Mouse (Mus musculus) gastrocnemius, postnatal 36 days (tissue): ENCODE data around the gene Apeh. TPM values are rescaled to one million over a fixed set of nuclear protein-coding genes. Genes with fewer than 3 reads are reported as not detected.
"Not testable (repeated sequence)": the region's sequence is repeated elsewhere in the genome, so short reads cannot be mapped to it uniquely, and the experiment has no call there.

ENCODE experiments used
- DNase-seq, 2 experiments: peaks; one replicate each; pipeline ENCODE4 v3.0.0; 2022
- intact Hi-C: fragments of 180-260 bp; cut with DNase I; formaldehyde crosslinking; loops from one replicate; pipeline ENCODE4 v1.15.1; 2025
- long read RNA-seq, 2 experiments: library from polyadenylated mRNA; stranded (forward); transcript quantifications; one replicate each; pipeline ENCODE4 v2.0.0; 2021
- total RNA-seq, 2 experiments: library from RNA; stranded (reverse); gene quantifications; 2 replicates each; pipeline ENCODE4 v1.2.3; 2021

The Apeh gene
- total RNA-seq: 10 to 100 TPM; 26.0 to 31.0 TPM
- long read RNA-seq, experiment 1, transcript Apeh-206 (22 exons, 2,518 nt): major isoform, 11 of 21 reads
- long read RNA-seq, experiment 1, partial matches to known transcripts: 6 of 21 reads
- long read RNA-seq, experiment 1, other reads (novel, unspliced or antisense): 4 of 21 reads
- long read RNA-seq, experiment 2, transcript Apeh-206 (22 exons, 2,518 nt): major isoform, 23 of 32 reads
- long read RNA-seq, experiment 2, partial matches to known transcripts: 9 of 32 reads
- long read RNA-seq, experiment 2, other reads (novel, unspliced or antisense): 0 of 32 reads

DNA sequence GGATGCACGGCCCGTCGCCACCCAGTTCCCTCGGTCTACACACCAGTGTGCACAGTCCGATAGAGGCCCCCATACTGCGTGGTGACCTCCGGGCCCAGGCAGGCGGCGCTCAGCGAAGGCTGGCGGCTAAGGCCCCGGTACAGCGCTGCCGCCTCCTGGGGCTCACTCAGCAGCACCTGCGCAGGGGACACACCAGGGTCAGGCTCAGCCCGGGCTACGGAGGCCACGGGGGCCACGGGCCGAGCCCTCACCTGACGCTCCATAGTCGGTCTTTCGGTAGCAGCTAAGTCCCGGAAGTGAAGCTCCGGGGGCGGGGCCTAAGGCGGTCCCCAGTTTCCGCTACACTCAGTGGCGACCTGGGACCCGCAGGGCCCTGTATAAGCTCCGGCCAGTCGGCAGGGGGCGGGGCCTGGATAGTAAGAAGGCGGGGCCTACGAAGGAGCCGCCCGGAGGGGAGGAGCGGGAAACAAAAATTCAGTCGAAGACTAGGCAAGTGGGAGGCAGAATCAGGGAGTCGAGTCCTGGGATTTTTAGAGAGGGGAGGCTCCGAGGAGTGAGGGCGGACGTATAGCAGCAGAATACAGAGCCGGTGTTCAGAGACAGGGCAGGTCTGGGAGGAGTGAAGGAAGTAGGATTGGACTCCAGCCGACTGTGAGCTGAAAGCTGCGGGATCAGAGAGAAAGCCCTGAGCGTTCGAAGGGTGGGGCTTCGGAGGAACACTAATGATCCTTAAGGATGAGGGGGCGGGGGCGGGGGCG is at the start of gene Apeh:
Gene Apeh, minus strand, starts transcription at position 423 of the 758 bp plus-strand sequence.
- intact Hi-C loops: loop anchor here (5.0 kb wide), 1 partner anchor 198 kb away; the partner anchor contains the start of gene Nicn1
- peak; percentile 93 to 96 for DNase-seq

DNA sequence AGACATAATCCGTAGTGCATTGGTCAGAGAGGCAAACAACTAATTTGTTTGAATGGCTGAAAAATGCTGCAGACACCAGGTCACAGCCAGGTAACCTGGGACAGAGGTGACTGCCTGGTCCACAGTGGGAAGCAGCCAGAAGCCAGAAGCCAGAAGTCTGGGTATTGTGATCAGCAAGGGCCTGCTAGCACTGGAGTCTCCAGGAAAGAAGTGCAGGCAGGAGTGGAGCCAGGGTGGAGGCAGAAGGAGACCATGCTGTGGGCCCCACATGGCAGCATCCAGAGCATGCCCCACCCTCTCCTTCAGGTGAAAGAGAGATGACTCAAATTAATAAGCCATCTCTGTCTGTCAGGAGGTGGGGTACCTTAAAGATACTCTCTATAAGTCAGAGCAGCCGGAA is 49.1 kb upstream of the Apeh start:
- no peak for DNase-seq
- intact Hi-C loops: loop anchor here (5.0 kb wide), 1 partner anchor 39 kb away; no protein-coding TSS in a partner anchor

DNA sequence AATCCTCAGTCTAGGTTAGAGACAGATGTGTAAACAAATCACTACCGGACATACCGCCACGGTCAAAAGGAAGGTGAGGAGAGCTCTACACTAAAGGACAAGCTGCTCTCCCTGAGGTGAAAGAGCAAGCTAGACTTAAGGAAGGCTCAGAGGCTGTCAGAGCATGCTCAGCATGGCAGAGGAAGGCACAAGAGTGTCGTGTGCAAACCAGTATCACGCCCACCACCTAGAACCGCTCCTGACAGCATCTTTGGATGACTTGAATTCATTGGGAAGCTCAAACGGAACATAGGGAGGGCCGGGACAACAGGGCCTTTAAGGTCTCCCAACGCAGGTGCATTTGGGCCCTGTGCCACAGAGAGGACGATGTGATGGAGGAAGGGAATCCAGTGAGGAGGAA is 47.0 kb upstream of the Apeh start:
- intact Hi-C loops: loop anchor here (5.0 kb wide), 1 partner anchor 41 kb away; no protein-coding TSS in a partner anchor
- no peak for DNase-seq

DNA sequence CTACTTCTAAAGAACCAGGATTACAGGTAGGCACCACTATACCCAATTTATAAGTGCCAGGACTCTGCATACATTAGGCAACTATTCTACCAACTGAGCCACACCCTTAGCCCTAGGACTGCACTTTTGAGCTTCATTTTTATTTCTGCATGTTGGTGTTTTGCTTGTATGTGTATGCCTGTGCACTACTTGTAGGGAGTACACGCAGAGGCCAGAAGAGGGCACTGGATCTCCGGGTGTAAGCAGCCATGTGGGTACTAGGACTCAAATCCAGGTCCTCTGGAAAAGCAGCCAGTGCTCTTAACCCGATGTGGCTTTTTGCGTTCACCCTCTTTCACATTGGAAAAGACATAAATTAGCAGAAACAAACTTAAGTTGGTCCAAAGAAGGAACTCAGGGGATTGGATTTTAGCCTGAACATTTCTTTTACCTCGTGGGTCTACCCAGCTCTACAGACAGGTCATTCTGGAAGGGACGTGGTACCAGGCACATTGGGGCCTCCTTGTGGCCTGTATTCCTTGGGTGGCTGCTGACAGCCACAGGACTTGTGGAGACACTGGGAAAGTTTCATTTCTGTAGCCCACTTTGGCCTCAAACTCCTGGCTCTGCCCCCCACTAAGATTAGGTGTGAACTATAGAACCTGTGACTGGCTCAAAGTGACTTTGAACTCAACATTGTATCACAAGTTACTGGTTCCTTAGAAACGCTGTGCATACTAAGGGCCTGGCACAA is 45.7 kb upstream of the Apeh start:
- intact Hi-C loops: loop anchor here (5.0 kb wide), 1 partner anchor 42 kb away; no protein-coding TSS in a partner anchor

DNA sequence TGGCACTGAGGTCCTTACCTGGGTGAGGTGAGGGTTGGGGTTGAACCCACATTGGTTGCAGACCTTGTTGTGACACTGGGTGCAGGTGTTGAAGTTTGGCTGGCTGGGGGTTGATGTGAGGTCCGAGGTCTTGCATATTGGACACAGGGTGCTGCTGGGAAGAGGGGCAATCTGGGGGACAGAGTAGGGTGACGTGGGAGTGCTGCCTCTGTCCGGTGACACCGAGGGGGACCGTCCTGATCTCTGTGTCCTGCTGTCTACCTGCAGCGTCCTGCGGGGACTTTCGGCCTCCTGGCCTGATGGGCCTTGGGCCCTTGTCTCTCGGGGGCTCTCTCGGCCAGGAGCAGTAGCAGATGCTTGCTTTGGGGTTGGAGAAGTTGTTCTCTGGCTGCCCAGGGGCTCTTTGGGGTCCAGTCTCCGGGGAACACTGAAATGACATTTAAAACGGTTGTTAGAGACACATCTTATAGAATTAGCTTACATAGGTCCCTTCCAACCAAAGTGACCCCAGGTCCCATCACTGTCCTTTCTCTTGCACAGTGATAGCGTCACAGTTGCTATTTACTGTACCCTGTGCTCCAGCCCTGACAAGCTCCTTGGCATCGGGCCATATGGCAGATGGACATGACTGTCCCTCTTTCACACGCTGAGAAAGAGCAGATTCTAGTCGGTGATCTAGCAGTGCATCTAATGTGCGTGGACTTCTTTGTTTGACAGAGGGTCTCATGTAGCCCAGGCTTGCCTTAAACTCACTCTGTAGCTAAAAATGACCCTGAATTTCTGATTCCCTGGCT is 45.0 kb upstream of the Apeh start:
- no peak for DNase-seq
- intact Hi-C loops: no loop called here

More for the DNA sequence above, 45.7 kb upstream of the Apeh start:
- no peak for DNase-seq

DNA sequence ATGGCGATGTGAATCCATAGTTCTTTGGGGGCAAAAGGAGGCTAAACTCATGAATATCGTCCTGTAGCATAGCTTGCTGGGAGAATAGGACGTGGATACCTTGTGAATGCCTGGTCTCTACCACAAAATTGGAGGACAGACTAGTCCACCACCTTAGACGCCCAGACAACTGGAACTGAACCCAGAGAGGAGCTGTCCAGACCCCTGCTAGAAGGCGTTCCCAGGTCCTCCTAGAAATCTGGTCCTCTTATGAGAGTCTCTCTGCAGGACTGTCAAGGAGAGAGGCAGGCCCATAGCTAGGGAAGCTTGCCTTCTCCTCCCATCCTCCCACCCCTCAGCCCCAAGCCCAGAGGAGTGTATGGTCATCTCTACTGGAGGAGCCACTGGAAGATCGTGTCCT is 43.7 kb upstream of the Apeh start:
- intact Hi-C loops: no loop called here

DNA sequence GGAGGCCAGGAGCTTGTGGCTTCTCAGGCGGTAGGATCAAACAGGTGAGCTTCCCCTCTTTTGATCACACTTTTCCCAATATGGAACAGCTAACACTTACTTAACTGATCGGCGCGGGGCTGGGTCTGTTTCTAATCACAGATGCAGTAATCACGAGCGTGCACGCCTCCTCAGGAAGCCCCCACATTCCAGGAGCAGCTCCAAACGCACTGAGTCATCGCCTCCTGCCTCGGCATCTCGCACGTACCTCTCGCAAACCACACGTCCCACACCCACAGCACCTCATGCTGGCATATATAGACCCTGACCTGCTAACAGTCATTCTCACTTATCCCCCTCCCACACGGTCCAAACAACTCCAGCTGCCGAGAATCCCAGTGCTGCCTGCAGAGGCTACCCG is 43.1 kb upstream of the Apeh start:
- intact Hi-C loops: no loop called here

More for the DNA sequence above, 43.7 kb upstream of the Apeh start:
- no peak for DNase-seq

DNA sequence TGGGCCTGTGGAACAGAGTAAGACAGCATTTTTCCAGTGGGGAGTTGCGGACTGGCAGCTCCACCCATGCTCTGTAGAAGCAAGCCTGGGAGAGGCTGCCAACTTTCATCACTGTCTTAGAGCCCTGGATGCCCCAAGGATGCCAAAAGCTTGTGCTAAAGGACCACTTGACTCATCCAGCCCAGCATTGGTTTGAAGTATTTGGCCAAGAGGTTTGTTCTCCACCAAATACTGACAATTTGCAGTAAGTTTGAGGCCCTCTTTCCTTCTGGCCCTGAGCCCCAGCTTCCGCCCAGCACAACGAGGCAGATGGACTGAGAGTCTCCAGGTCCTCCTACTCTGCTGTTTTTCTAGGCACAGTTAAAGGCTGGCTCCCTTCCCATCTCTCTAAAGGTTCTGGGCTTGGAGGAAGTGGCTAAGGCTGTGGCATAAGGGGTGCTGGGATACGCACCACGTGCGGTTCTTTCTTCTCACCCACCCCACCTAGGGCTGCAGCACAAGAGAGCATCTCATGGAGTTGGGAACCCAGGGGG is 42.6 kb upstream of the Apeh start:
- intact Hi-C loops: no loop called here
- DNase-seq: no peak

More for the DNA sequence above, 43.1 kb upstream of the Apeh start:
- DNase-seq: no peak

DNA sequence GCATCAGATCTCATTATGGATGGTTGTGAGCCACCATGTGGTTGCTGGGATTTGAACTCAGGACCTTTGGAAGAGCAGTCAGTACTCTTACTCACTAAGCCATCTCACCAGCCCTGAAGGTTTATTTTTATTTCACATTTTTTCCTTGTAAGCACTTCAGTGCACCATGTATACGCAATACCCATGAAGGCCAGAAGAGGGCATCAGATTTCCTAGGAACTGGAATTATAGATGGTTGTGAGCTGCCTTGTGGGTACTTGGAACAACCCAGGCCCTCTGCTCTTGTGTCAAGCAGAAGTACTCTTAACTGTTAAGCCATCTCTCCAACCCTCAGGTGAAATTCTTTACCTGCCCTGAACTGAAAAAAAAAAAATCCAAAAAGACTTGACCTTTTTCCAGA is 41.8 kb upstream of the Apeh start:
- DNase-seq: no peak

DNA sequence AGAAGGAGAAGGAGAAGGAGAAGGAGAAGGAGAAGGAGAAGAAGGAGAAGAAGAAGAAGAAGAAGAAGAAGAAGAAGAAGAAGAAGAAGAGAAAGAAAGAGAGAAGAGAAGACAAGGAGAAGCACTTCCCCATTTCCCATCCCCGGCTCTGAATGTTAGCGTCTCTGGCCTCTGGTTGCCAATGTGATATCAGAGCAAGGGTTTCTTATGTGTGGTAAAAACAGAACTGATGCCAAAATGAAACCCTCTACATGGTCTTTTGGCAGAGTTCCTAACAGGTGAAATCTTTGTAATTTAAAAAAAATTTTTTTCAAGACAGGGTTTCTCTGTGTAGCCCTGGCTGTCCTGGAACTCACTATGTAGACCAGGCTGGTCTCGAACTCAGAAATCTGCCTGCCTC is 41.3 kb upstream of the Apeh start:
- intact Hi-C loops, DNase-seq: not testable (repeated sequence)

More for the DNA sequence above, 41.8 kb upstream of the Apeh start:
- intact Hi-C loops: no loop called here

DNA sequence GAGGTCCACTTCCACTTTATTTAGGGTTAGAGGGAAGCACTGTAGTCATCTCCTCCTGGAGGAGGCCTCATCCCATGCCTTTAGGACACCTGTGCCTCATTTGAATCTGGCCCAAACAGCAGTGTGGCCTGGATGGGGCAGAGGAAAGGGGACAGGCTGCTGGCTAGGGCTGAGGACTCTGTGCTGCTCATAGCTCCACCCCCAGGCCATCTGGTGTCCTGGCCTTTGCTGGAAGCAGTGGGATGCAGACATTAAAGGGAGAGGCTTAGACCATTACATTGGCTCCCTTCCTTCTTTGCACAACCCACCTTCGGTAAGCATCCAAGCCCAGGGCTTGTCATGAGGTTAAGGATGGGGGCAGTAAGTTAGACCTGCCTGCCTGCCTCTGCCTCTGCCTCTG is 39.1 kb upstream of the Apeh start:
- intact Hi-C loops: no loop called here
- no peak for DNase-seq

DNA sequence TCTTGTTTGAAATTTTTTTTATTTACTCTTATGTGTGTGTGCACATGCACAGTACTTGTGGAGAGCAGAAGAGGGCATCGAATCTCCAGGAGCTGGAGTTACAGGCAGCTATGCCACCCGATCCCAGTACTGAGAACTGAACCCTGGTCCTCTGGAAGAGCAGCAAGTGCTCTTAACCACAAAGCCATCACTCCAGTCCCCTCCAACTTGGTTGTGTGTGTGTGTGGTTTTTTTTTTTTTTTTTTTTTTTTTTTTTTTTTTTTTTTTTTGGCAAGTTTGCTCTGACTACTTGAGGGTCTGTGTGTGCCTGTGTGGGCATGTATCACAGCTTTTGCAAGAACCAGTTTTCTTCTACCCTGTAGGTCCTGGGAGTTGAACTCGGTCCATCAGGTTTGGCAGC is 38.0 kb upstream of the Apeh start:
- intact Hi-C loops: no loop called here

DNA sequence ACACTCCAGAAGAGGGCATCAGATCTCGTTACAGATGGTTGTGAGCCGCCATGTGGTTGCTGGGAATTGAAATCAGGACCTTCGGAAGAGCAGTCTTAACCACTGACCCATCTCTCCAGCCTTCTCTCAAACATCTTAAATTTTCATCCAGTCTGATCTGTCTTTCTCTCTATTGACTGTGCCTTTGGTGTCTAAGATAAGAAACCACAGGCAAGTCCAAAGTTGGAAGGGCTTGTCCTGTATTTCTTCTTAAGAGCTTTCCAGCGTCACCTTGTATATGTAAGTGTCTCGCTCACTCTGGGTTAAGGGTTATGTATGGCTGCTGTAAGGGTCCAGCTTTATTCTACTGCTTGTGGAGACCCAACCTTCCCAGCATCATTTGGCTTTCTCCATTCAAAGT is 37.1 kb upstream of the Apeh start:
- intact Hi-C loops: no loop called here
- no peak for DNase-seq

More for the DNA sequence above, 38.0 kb upstream of the Apeh start:
- no peak for DNase-seq

DNA sequence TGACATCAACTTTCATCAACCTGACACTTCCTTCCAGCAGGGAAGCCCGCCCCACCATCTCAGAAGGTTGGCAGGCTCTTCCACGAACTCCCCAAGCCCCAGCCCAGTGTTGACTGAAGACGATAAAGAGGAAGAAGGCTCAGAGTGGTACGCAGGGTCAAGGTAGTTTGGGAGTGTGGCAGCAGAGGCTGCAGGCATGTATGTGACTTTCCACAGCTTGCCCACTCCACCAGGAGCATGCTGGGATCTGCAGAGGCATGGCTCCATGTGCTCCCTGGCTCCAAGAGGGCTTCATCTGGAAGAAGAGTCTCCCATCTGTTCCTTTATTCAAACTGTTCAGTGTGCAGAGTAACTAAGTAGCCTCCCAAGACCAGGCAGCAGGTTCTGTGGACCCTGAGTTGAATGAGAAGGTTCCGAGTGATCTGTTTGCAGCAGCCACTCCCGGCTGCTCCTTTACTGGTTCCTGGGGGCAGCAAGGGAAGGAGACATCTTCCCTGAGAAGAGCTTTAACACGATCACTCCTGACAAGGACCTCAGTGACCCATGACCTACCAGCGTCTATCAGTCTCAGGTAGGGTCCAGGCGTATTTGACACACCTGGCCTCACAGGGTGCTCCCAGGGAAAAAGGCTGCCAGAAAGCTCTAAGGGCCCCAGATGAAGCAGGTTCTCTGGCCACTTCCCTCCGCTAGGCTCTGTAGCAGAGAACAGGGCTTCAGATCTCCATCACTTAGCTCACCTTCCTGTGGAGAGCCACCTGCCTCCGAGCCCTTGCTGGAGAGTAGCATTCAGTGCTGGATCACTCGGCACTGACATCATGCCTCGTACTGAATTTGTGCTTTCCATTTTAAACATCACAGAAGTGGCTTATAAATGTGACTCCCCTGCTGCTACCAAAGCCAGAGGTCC is 34.9 kb upstream of the Apeh start:
- DNase-seq: no peak
- intact Hi-C loops: no loop called here

DNA sequence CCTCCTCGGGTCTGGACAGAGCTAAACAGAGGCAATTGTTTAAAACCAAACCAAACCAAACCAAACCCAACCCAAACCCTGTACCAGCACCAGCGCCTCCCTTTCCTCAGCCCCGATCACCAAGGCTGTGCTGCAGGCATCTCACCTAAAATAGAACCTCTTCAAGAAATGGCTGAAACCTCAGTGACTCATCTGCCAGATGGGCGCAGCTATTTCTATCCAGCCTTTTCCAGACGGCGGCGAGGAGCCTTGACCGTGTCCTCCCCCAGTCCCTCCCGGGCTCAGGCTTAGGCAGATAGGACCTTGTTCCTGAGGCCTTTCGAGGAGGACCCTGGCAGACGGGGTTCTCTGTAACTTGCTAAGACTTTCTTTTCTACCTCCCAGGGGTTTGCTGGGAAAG is 33.8 kb upstream of the Apeh start:
- DNase-seq: no peak
- intact Hi-C loops: no loop called here

DNA sequence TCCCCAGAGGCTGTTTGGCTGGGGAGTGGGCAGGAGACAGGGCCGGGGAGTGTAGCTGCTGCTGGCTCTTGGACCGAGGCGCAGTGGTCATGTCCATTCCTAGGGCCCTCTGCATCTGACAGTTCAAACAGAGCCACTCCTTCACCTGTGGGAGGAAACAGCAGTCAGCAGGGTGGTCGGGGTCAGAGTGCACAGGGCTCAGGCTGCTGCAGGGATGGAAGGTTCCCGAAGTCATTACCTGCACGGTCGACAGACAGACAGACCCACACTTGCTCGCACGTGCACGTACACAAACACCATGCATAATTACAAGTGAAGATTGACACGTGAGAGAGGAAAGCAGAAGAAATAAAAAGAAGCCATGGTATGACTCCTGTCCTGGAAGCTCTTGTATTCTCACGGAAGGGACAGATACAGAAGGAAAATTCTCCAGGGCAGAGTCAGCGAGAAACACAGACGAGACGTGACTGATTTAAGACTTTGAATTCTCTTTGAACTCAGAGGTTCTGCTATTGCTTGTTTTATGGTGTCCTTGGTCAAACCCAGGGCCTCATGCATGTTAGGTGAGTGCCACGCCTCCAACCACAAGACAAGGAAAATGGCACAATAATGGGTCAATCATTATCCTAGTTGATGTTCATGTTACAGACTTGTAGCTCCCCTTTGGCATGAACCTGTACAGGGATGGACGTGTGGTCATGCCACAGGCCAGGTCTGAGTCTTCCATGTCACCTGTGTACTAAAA is 32.2 kb upstream of the Apeh start:
- no peak for DNase-seq
- intact Hi-C loops: no loop called here

DNA sequence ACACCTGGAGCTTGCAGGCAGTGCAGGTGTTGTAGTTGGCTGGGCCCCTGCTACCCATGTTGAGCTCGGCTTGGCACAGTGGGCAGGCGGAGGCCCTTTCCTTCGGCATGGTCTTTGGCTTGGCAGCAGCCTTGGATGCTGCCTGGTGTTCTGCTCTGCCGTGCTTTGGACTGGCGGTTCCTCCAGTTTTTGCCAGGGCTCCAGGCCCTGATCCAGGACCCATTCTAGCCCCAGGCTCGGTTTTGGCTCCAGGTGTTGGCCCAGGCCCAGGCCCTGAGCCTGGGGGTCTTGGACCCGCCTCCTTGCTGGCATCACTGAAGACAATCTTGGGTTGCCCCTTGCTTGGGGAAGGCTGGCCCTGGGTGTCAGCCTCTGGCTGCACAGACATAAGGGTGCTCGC is 31.3 kb upstream of the Apeh start:
- intact Hi-C loops: no loop called here
- DNase-seq: no peak

DNA sequence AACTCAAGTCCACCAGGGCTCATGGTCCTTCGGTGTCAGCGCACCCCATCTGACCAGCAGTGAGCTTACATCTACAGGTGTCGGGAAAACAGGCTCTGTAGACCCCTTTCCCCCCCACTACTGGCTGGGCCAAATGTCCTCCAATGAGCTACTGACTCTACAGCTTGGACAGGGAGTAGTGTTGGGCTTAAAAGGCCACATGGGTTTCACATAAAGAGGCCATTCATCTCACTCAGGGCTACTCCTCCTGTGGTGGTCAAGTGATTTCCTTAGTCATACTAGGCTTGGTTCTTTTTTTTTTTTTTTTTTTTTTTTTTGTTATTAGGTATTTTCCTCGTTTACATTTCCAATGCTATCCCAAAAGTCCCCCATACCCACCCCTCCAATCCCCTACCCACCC is 29.5 kb upstream of the Apeh start:
- DNase-seq: no peak
- intact Hi-C loops: no loop called here
